Mouse (Mus musculus) neural tube, embryonic 15.5 days (tissue): ENCODE results near the gene Itpk1. TPM values are rescaled to one million over a fixed set of nuclear protein-coding genes. Genes with fewer than 3 reads are reported as not detected.
A peak's percentile ranks its signal among the peaks of the same experiment; 100 is the strongest.

Experiments
- ATAC-seq: fragments of 200-750 bp; cut with Nextera tagmentation; 2 replicates; pipeline ENCODE4 v1.8.0; 2017; ENCODE audit warnings: mild to moderate bottlenecking, moderate TSS enrichment, moderate library complexity; ENCODE audit not compliant: low FRiP score
- H3K27ac ChIP-seq: fragments of 300-500 bp; sonication (generic); replicated peaks from 2 replicates; pipeline ENCODE4 v1.5.1; 2015; ENCODE audit warnings: mild to moderate bottlenecking, inconsistent platforms
- H3K27me3 ChIP-seq: fragments of 300-500 bp; sonication (generic); replicated peaks from 2 replicates; pipeline ENCODE4 v1.6.1; 2015; ENCODE audit warnings: inconsistent platforms
- H3K36me3 ChIP-seq: fragments of 300-500 bp; sonication (generic); 2 replicates; pipeline ENCODE4 v1.6.1; 2015; ENCODE audit warnings: inconsistent platforms
- H3K4me1 ChIP-seq: fragments of 300-500 bp; sonication (generic); 2 replicates; pipeline ENCODE4 v1.6.1; 2015; ENCODE audit warnings: inconsistent platforms
- H3K4me2 ChIP-seq: fragments of 300-500 bp; sonication (generic); 2 replicates; pipeline ENCODE4 v1.6.1; 2015; ENCODE audit warnings: inconsistent platforms, mild to moderate bottlenecking, moderate library complexity
- H3K4me3 ChIP-seq: fragments of 300-500 bp; sonication (generic); replicated peaks from 2 replicates; pipeline ENCODE4 v1.5.1; 2015; ENCODE audit warnings: mild to moderate bottlenecking, inconsistent platforms
- H3K9ac ChIP-seq: fragments of 300-500 bp; sonication (generic); replicated peaks from 2 replicates; pipeline ENCODE4 v1.6.1; 2015; ENCODE audit warnings: mild to moderate bottlenecking, inconsistent platforms
- H3K9me3 ChIP-seq: fragments of 300-500 bp; sonication (generic); replicated peaks from 2 replicates; pipeline ENCODE4 v1.6.1; 2016; ENCODE audit warnings: inconsistent platforms
- WGBS: fragments of 180-500 bp; shearing (Covaris S2); methylation state at CpG from one replicate; pipeline ENCODE4 v1.1.7; 2015; ENCODE audit warnings: mixed read lengths; 5-methylcytosine and 5-hydroxymethylcytosine counted together
- polyA plus RNA-seq: library from polyadenylated mRNA; unstranded; fragments of >200 nt; fragmentation: Nextera tagmentation; extraction: Ambion mirVana; gene quantifications from 2 replicates; pipeline ENCODE4 v1.2.1, GENCODE M21; 2015

Gene Itpk1
- polyA plus RNA-seq, 1 experiment from 2014 or later = 42.7 TPM

DNA sequence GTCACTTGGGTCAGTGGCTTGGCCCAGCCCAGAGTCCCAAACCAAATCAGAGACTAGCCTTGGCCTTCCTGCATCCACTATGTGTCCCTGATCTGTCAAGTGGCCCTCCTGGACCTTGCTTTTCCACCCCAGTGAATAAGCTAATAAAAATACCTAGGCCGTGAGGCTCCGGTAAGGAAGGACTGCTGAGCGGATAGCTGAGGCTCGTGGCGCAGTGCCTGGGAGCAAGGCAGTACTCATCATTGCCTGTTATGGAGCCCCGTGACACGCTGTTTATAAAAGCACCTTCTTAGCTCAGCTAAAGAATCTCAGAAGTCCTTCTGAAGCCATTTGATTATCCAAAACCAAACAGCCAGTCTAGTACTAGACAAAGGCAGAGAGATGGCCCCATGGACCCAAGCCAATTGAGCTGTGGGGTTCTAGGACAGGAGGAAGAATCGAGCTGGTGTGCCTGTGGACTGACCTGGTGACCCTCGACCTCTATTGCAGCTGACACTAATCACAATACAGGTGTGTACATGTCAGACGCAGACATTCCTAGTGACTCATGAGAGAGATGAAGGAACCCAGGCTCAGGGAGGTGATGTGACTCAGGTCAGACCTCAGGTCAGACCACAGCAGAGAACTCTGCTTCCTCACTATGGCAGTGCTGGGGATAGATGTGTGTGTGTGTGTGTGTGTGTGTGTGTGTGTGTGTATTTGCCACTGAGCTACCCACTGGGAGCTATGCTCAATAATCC is 127.9 kb downstream of the Itpk1 start:
- Histone ChIP-seq H3K27ac (no peak overlapping the region), H3K4me2 (no peak overlapping the region), H3K4me1 (no peaks in the 10 kb centered on the region), H3K9me3 (no peaks in the 10 kb centered on the region), H3K27me3 (no peaks in the 10 kb centered on the region), H3K36me3 (peaks cover 33% of the 10 kb centered on the region), H3K9ac (no peak overlapping the region), H3K4me3 (no peak overlapping the region)
- WGBS = 76% methylated on average over 10 of the region's 10 CpGs
- no peak for ATAC-seq

DNA sequence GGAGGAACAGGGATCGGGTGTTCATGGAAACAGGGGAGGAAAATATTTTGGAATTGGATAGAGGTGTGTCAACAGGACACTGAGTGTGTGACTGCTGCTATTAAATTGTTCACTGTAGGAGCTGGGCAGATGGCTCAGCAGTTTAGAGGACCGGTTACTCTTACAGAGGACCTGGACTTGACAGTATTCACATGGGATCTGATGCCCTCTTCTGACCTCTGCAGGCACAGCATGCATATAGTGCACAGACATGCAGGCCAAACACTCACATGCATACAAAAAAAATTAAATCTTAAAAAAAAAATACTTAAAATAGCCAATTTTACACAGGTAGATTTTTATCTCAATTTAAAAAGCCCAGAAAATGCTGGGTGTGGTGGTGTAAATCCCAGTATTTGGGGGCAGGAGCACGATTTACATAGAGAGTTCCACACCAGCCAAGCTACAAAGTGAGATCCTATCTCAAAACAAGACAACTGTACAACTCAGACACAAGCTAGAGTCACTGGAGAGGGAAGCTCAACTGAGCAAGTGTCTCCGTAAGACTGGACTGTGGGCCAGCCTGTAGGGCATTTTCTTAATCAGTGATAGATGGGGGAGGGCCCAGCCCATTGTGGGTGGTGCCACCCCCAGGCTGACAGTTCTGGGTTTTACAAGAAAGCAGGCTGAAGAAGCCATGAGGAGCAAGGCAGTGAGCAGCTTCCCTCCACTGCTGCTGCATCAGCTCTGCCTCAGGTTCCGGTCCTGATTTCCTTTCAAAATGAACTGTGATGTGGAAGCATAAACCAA is 129.0 kb downstream of the Itpk1 start:
- no peaks in the 10 kb centered on the region for H3K4me1 ChIP-seq
- no peak for ATAC-seq
- H3K27ac ChIP-seq = no peak overlapping the region
- H3K36me3 ChIP-seq = peaks cover 33% of the 10 kb centered on the region
- no peaks in the 10 kb centered on the region for H3K27me3 ChIP-seq
- H3K9me3 ChIP-seq = no peaks in the 10 kb centered on the region
- H3K4me3 ChIP-seq = no peak overlapping the region
- no peak overlapping the region for H3K4me2 ChIP-seq
- 85% methylated on average over 5 of the region's 5 CpGs for WGBS
- H3K9ac ChIP-seq = no peak overlapping the region

DNA sequence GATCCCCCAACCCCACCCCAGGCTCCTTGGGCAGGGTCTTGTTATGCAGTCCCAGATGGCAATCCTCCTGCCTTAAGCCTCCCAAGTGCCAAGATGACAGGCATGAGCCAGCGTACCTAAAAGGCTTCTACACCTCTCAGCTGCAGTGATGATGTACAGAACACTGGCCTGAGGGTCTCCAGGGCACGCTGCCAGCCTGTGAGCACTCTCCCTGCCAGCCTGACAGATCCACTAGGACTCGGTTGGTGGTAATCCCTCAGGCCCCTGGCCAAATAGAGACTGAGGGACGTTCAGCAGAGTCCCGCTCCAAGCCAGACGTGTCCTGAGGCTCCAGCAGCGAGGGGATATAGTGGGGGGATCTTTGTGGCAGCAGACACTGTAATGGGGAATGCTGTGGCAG is 131.7 kb downstream of the Itpk1 start:
- Histone ChIP-seq H3K9me3 (no peaks in the 10 kb centered on the region), H3K27me3 (no peaks in the 10 kb centered on the region), H3K4me2 (no peak overlapping the region), H3K27ac (no peak overlapping the region), H3K4me3 (no peak overlapping the region), H3K4me1 (no peaks in the 10 kb centered on the region), H3K9ac (no peak overlapping the region), H3K36me3 (peaks cover 32% of the 10 kb centered on the region)
- 72% methylated on average over 7 of the region's 7 CpGs for WGBS
- ATAC-seq = no peak

DNA sequence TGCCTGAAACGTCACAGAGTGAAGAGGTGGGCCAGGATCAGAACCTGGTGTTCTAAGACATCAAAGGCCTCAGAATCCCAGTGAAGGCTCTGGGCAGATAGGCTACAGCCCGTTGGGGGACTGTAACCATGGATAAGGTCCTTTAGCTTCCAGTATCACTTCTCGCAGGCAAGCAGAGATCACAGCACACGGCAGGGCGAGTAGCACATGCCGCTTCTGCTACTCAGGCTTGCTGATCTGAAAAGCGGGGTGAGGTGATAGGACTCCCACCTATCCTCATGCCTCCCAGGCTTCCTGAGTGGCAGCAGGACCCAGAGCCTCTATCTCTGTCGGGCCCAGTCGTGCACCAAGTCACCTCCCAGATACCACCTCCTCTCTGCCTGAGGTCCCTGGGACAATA is 133.1 kb downstream of the Itpk1 start:
- H3K4me2 ChIP-seq = no peak overlapping the region
- ATAC-seq = no peak
- no peaks in the 10 kb centered on the region for H3K27me3 ChIP-seq
- no peaks in the 10 kb centered on the region for H3K4me1 ChIP-seq
- H3K27ac ChIP-seq = no peak overlapping the region
- peaks cover 22% of the 10 kb centered on the region for H3K36me3 ChIP-seq
- no peak overlapping the region for H3K9ac ChIP-seq
- 91% methylated on average over 9 of the region's 9 CpGs for WGBS
- no peak overlapping the region for H3K4me3 ChIP-seq
- no peaks in the 10 kb centered on the region for H3K9me3 ChIP-seq

DNA sequence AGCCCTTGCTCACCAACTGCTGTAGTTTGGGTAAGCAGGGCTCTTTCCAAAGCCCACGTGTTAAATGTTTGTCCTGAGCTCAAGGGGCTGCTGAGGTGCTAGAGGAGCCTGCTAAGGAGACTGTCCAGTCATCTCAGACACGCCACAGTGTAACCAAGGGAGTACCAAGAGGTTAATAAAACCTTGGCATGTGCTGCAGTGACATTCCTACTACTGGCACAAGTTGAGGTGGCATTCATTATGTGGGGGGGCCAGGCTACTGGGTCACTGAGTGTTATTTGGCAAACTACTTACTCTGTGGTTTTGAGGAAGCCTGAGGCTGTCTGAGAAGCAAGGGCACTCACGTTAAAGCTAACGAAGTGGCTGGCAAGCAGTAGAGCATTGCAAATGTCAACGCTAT is 134.0 kb downstream of the Itpk1 start:
- Histone ChIP-seq H3K9me3 (no peaks in the 10 kb centered on the region), H3K4me3 (no peak overlapping the region), H3K4me1 (no peaks in the 10 kb centered on the region), H3K4me2 (no peak overlapping the region), H3K27me3 (no peaks in the 10 kb centered on the region), H3K27ac (no peak overlapping the region), H3K36me3 (peaks cover 25% of the 10 kb centered on the region), H3K9ac (no peak overlapping the region)
- ATAC-seq = no peak
- 71% methylated on average over 5 of the region's 5 CpGs for WGBS

DNA sequence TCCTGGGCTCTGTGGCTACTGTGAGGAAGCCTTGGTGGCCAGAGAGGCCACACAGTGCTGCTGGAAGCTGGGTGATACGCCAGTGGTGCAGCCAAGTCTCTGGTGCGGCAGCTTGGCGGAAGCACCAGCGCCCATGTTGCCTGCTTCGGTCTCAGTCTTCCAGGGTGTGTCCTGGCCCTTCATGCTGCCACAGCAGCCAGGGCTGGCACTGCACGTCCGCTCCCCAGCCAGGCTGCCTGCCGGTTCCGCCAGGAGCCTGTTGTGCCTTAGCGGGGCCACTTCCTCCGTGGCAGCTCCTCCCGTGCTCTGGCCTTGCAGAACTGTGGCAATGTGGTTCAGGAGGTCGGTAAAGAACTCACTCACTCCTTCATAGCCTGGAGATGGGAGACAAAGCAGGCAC is 134.6 kb downstream of the Itpk1 start:
- WGBS = 83% methylated on average over 13 of the region's 13 CpGs
- H3K36me3 ChIP-seq = peaks cover 27% of the 10 kb centered on the region
- H3K27me3 ChIP-seq = no peaks in the 10 kb centered on the region
- no peaks in the 10 kb centered on the region for H3K9me3 ChIP-seq
- no peak overlapping the region for H3K4me3 ChIP-seq
- ATAC-seq = no peak
- no peak overlapping the region for H3K9ac ChIP-seq
- no peaks in the 10 kb centered on the region for H3K4me1 ChIP-seq
- no peak overlapping the region for H3K4me2 ChIP-seq
- H3K27ac ChIP-seq = no peak overlapping the region

DNA sequence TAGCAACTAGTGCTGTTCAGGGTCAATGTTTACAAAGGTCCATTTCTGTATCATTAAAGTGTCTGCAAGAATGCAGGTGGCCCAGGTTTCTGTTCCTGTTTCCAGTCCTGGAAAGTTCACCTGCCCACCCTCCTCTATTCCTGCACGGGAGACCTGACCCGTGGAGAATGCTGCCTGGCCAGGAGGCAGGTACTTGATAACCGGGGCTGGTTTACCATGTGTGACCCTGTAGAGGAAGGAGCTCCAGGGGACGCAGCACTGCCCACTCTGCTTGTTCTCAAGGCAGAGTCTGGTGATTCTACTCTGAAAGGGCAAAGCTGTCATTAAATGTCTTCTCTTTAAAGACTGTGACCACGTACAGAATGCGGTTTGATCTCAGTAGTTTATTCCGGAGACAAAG is 136.5 kb downstream of the Itpk1 start:
- no peaks in the 10 kb centered on the region for H3K27me3 ChIP-seq
- no peak for ATAC-seq
- H3K9ac ChIP-seq = no peak overlapping the region
- 78% methylated on average over 7 of the region's 7 CpGs for WGBS
- H3K27ac ChIP-seq = no peak overlapping the region
- no peaks in the 10 kb centered on the region for H3K9me3 ChIP-seq
- H3K4me2 ChIP-seq = no peak overlapping the region
- H3K36me3 ChIP-seq = peaks cover 19% of the 10 kb centered on the region
- no peak overlapping the region for H3K4me3 ChIP-seq
- no peaks in the 10 kb centered on the region for H3K4me1 ChIP-seq

DNA sequence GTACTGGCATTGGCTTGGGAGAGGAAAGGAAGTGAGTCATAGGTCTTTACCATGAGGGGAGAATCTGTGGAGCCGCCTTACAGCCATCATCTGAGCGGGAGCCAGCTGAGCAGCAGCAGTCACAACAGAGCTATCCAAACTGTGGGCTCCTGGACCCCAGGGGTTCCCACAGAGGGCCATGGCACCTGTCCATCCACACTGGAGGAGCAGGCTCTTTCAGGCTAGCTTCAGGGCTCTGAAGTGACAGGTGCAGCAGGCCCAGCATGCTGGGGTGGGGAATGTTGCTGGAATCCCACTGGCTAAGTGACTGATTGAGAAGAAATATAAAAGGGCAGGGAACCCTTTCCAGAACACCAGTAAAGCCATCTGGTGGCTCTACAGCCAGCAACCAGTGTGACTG is 137.8 kb downstream of the Itpk1 start:
- no peak for ATAC-seq
- Histone ChIP-seq H3K4me3 (no peak overlapping the region), H3K9ac (no peak overlapping the region), H3K9me3 (no peaks in the 10 kb centered on the region), H3K4me1 (no peaks in the 10 kb centered on the region), H3K27ac (no peak overlapping the region), H3K4me2 (no peak overlapping the region), H3K36me3 (peaks cover 10% of the 10 kb centered on the region), H3K27me3 (no peaks in the 10 kb centered on the region)
- 70% methylated on average over 2 of the region's 2 CpGs for WGBS

DNA sequence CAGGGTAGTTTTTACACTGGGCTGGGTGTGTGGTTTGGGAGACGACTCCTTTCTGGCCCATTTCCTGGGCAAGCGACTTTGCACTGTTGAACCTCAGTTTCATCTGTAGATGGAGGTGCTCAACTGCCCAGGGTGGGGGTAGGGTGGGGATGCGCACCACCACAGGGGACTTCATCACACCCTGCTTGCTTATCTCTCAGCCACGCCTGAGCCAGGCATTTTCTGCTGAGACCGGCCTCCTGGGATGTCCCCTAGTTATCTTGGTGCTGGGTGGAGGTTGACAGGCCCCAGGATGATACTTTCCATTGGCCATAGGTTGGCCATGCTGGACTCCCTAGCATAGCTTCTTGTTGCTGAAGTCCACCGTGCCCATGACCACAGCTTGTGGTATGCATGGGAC is 139.6 kb downstream of the Itpk1 start:
- Histone ChIP-seq H3K4me2 (no peak overlapping the region), H3K27ac (no peak overlapping the region), H3K4me1 (no peaks in the 10 kb centered on the region), H3K36me3 (peaks cover 9% of the 10 kb centered on the region), H3K9me3 (no peaks in the 10 kb centered on the region), H3K27me3 (no peaks in the 10 kb centered on the region), H3K4me3 (no peak overlapping the region), H3K9ac (no peak overlapping the region)
- WGBS = 89% methylated on average over 6 of the region's 6 CpGs
- no peak for ATAC-seq

DNA sequence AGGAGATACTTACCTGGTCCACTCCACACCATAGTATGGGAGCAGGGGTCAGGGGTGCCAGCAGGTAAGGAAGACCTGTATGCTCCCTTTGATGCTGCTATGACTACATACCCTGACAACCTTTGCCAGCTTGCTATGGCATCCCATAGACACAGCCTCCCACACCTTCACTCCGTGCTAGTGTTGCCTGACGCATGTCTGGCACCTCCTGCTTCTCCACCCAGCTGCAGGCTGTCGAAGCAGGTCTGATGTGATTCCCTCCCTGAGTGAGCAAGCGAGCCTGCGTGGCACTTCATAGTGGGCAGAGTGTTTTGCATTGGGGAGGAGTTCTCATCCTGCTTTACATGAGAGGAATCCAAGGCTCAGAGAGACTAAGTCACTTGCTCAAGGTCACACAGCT is 147.4 kb downstream of the Itpk1 start:
- H3K36me3 ChIP-seq = peaks cover 3% of the 10 kb centered on the region; the same call in 1 of the 2 replicates
- no peaks in the 10 kb centered on the region for H3K9me3 ChIP-seq
- no peak for ATAC-seq
- H3K27me3 ChIP-seq = 0 out of 2 replicates have a peak, but pooled peaks cover 8% of the 10 kb centered on the region
- 84% methylated on average over 5 of the region's 5 CpGs for WGBS
- no peak overlapping the region for H3K4me2 ChIP-seq
- no peak overlapping the region for H3K9ac ChIP-seq
- no peak overlapping the region for H3K4me3 ChIP-seq
- H3K4me1 ChIP-seq = peaks cover 19% of the 10 kb centered on the region
- no peak overlapping the region for H3K27ac ChIP-seq

DNA sequence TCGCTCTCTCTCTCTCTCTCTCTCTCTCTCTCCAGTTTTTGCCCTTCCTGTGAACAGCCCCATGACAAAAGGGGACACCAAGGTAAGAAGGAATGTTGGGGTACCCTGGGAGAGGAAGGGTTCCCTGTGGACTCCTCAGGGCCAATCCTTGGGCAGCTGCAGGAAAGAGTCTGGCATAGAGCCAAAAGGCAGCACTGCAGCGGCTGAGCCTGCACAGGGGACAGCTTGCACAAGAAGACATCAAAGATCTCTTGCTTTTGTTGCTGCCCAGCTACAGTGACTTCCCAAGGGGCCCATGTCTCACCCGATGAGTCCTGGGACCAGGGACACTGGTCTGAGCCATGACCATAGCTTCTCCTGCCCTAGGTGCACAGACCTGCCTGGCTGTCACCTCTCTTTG is 148.9 kb downstream of the Itpk1 start:
- Histone ChIP-seq H3K27ac (no peak overlapping the region), H3K9ac (peak overlapping the region; percentile 72), H3K4me1 (peaks cover 29% of the 10 kb centered on the region), H3K36me3 (peaks cover 3% of the 10 kb centered on the region; the same call in 1 of the 2 replicates), H3K27me3 (0 out of 2 replicates have a peak, but pooled peaks cover 8% of the 10 kb centered on the region), H3K9me3 (no peaks in the 10 kb centered on the region), H3K4me2 (peak overlapping the region; percentile 70), H3K4me3 (peak overlapping the region; percentile 64)
- WGBS = 37% methylated on average over 3 of the region's 3 CpGs
- no peak; the same call in 1 of the 2 replicates for ATAC-seq
